Mouse (Mus musculus) small intestine, adult 10 weeks (tissue): ENCODE data around the gene Ncor2. TPM values are rescaled to one million over a fixed set of nuclear protein-coding genes. Genes with fewer than 3 reads are reported as not detected.

Source experiments
- polyA plus RNA-seq: library from polyadenylated mRNA; stranded (reverse); fragments of 350-450 nt; fragmentation: Illumina TruSeq; extraction: RNeasy Lipid Tissue Mini Kit (QIAGEN cat#74804); gene quantifications from one replicate; pipeline ENCODE4 v1.2.3, GENCODE M21; 2014; ENCODE audit warnings: low replicate concordance

Ncor2 gene
- polyA plus RNA-seq: not detected

DNA sequence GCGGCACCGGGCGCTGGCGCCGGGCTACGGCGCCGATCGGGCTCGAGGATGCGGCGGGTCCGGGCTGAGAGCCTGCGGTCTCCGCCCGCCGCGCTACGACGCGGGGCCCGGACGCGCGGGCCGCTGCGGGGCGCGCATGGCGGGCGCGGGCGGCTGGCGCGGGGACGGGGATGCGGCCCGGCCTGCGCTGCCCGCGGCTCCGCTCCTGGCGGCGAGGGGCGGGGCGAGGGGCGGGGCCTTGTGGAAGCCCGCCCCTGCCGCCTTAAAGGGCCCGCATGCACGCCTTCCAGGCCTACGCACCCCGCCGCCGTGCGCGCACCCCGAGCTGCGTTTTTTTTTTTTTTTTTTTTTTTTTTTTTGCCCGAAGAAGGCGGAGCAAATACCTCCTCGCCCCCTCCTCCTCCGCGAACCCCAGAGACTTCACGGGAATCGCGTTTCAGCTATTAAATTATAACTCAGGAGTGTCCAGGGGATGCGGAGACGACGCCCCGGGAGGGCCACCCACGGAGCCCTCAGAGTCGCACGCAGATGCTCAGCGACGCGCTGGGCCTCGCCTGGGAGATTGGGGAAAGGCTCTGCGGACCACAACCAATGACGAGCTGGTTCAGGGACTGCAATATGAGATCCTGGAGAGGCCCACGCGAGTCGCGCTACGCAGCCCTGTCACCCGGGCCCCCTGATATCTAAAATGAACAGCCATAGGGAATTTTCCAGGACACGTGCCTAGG lies at the start of gene Ncor2:
Gene Ncor2 (minus strand): TSS at position 213 of the 728 bp plus-strand sequence.

DNA sequence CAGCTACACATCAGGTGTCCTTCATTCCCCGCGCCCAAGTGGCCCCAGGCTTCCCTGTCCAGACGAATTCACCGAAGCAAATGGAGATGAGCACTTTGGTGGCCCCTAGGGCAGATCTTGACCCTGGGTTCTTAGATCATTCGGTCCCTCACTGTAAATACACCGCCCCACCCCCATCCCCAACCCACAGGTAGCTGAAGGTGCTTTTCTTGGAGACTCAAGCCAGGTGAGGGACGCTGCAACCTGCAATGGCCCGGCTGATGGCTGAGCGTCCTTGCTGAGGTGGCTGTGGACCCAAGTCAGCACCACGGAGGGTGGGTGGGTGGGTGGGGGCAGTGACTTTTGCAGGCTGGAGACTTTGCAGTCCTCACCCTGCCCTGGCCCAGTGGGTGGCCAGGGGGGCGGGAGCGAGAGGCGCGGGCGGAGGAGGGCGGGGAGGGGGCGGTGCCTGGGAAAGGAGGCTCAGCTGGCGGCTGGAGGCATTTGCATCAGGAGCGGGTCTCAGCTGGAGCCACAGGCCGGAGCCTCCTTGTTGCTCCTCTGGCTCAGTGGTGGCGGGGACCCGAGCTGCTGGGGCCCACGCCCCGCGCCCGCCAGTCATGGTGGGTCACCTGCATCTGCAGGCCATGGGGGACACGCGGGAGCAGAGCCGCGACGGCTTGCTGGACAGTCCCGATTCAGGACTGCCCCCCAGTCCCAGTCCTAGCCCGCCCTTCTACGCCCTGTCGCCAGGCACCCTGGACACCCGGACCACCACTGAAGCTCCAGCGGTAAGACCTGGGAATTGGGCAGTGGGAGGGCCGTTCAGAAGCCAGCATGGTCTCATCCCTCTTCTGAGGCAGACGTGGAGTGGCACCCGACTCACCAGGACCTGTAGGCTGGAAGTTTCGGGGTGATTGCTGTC lies 175.8 kb downstream of the Ncor2 start, which contains the start of gene Rflna:
Gene Rflna (plus strand): TSS at position 253 of the 904 bp plus-strand sequence.

Other genes with a start within 250 kb of the Ncor2 start
- 0.26 TPM for gene Rflna, start 176.0 kb downstream of the Ncor2 start, polyA plus RNA-seq
- 1.9 TPM for gene Scarb1, start 161.9 kb upstream of the Ncor2 start, polyA plus RNA-seq
- not detected for gene Gm10382, start 210.1 kb upstream of the Ncor2 start, polyA plus RNA-seq
- gene Ubc, start 211.0 kb upstream of the Ncor2 start, polyA plus RNA-seq: 9.7 TPM